Mouse (Mus musculus) myocyte (in vitro differentiated cells): ENCODE data around the gene Myo3a.

ENCODE experiments used
- MYOD1 ChIP-seq, 3 experiments: IDR thresholded peaks; one replicate each; pipeline ENCODE4 v1.6.1; 2011; ENCODE audit warnings: control low read depth in 2 of 3, low read depth in 2 of 3, mild to moderate bottlenecking in 2 of 3, moderate library complexity in 1 of 3; ENCODE audit not compliant: insufficient read length in 2 of 3, control insufficient read depth in 1 of 3
- MYOG ChIP-seq, 3 experiments: IDR thresholded peaks; one replicate each; pipeline ENCODE4 v1.6.1; 2011; ENCODE audit warnings: control low read depth in 2 of 3, low read depth in 2 of 3, mild to moderate bottlenecking in 2 of 3; ENCODE audit not compliant: insufficient read length in 2 of 3, control insufficient read depth in 1 of 3, insufficient read depth in 1 of 3
- POLR2A ChIP-seq: IDR thresholded peaks from one replicate; pipeline ENCODE4 v1.6.1; 2011; ENCODE audit warnings: low read depth, mild to moderate bottlenecking, control low read depth, moderate library complexity; ENCODE audit not compliant: insufficient read length
- POLR2AphosphoS2 ChIP-seq: IDR thresholded peaks from one replicate; pipeline ENCODE4 v1.6.1; 2011; ENCODE audit warnings: low read depth, control low read depth; ENCODE audit not compliant: insufficient read length
- REST ChIP-seq: IDR thresholded peaks from one replicate; pipeline ENCODE4 v1.6.1; 2011; ENCODE audit warnings: mild to moderate bottlenecking, control low read depth, moderate library complexity; ENCODE audit not compliant: insufficient read depth, insufficient read length
- USF1 ChIP-seq: IDR thresholded peaks from one replicate; pipeline ENCODE4 v1.6.1; 2011; ENCODE audit warnings: low read depth, mild to moderate bottlenecking, control low read depth, moderate library complexity

DNA sequence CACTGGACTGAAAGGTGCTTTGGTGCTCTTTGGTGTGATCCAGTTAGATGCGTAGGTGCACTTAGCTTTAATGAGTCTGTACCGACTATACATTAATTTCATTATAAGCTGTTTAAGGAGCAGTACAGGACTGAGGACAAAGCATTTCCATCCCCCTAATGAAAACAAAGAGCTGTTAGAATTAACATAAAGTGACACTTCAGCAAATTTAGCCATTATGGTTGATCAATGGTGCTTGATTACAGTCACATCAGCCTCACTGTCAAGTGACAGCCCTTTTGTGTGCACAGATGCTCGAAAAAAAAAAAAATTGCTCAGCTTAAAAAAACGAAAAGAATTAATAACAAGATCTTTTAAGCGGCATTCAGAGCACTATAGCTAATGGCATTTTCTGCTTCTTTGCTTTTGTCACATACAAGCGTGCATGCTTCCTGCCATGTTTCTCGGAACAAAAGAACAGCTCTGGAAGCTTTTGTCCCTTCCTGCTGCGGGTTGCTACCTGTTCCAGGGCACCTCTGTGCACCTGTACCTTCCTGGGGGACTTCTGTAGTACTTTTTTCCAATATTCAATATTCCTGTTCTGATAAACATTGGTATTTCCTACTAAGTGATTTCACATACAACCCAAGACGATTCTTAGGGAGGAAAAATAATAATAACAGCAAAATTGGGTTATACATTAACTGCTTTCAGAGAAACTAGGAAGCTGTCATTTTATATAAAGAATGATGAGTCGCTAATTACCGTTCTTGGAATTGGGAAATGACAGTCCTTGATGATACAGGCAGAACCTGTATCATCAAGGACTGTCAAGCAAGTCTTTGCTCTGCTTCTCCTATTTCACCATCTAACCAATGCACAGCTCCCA, 66.5 kb downstream of the Myo3a start:
- no peak for TF ChIP-seq POLR2A
- TF ChIP-seq MYOD1 (IDR thresholded peaks at IDR 0.05; ENCODE audit: control insufficient read depth in 1 of 3, insufficient read length in 2 of 3, low read depth in 2 of 3) = no peak
- no peak for TF ChIP-seq POLR2AphosphoS2
- TF ChIP-seq REST = no peak
- TF ChIP-seq MYOG (IDR thresholded peaks at IDR 0.05; ENCODE audit: control insufficient read depth in 1 of 3, insufficient read depth in 1 of 3, insufficient read length in 2 of 3, low read depth in 2 of 3) = no peak
- TF ChIP-seq USF1 = no peak
